Mouse (Mus musculus): ENCODE results near the gene Bsn. TPM values are rescaled to one million over a fixed set of nuclear protein-coding genes. Genes with fewer than 3 reads are reported as not detected.

Bsn gene
- polyA plus RNA-seq, 1 experiment = 0.24 TPM

GRCm38 (mm10) chr9:108083561-108083960 lies 106.6 kb downstream of the Bsn start:
- H3K4me1 ChIP-seq (ENCODE audit: control insufficient read depth, insufficient read depth, insufficient read length, low read length) = no peaks in the 10 kb centered on the region
- no peak overlapping the region for H3K27ac ChIP-seq (replicated peaks; ENCODE audit: low read depth, low read length)
- H3K4me3 ChIP-seq (ENCODE audit: insufficient read depth, low read depth, low read length) = no peak overlapping the region

- H3K27ac ChIP-seq (replicated peaks; ENCODE audit: low read depth, low read length) = no peak within 1 kb of the TSS
- peaks cover 5% of the 10 kb centered on the region; the same call in 1 of the 2 replicates for H3K4me1 ChIP-seq (ENCODE audit: control insufficient read depth, insufficient read depth, insufficient read length, low read length)
- no peak within 1 kb of the TSS for H3K4me3 ChIP-seq (ENCODE audit: insufficient read depth, low read depth, low read length)
These were observed 107.2 kb downstream of the Bsn start, which contains the start of gene Rnf123 for GRCm38 (mm10) chr9:108082988-108083431. Gene Rnf123 (minus strand): TSS chr9:108083346.

GRCm38 (mm10) chr9:108082549-108082948 lies 107.6 kb downstream of the Bsn start:
- Histone ChIP-seq H3K4me3 (ENCODE audit: insufficient read depth, low read depth, low read length) (no peak overlapping the region), H3K4me1 (ENCODE audit: control insufficient read depth, insufficient read depth, insufficient read length, low read length) (peaks cover 5% of the 10 kb centered on the region; the same call in 1 of the 2 replicates), H3K27ac (replicated peaks; ENCODE audit: low read depth, low read length) (no peak overlapping the region)

- Histone ChIP-seq H3K27ac (replicated peaks; ENCODE audit: low read depth, low read length) (no peak within 1 kb of the TSS), H3K4me1 (ENCODE audit: control insufficient read depth, insufficient read depth, insufficient read length, low read length) (peaks cover 5% of the 10 kb centered on the region; the same call in 1 of the 2 replicates), H3K4me3 (ENCODE audit: insufficient read depth, low read depth, low read length) (peak within 1 kb of the TSS; percentile 93)
These were observed 110.0 kb downstream of the Bsn start, which contains the start of gene Mst1 for GRCm38 (mm10) chr9:108080168-108080567. Gene Mst1 (plus strand): TSS chr9:108080436.

- H3K4me3 ChIP-seq (ENCODE audit: insufficient read depth, low read depth, low read length) = no peak overlapping the region
- no peak overlapping the region for H3K27ac ChIP-seq (replicated peaks; ENCODE audit: low read depth, low read length)
- peaks cover 3% of the 10 kb centered on the region; the same call in 1 of the 2 replicates for H3K4me1 ChIP-seq (ENCODE audit: control insufficient read depth, insufficient read depth, insufficient read length, low read length)
These were observed 116.8 kb downstream of the Bsn start for GRCm38 (mm10) chr9:108073141-108073930.

DNA sequence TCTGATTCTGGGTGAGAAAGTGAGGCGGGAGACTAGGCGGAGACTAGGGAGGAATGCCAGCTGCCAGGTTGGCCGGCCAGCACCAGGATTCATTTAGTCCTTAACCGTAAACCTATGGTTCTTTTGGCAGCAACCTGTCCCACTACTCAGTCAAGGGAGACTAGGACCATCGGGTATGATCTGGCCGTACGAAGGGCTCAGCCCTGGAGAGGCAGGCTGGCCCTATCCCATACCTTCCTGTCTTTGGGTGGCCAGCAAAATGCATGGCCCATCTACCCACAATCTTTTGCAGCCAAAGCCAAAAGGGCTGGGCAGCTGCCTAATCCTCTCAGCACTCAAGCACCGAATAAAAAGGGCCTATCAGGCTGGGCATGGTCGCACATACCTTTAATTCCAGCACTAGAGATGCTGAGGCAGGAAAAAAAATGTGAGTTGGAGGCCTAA lies 117.7 kb downstream of the Bsn start:
- Histone ChIP-seq H3K4me1 (ENCODE audit: control insufficient read depth, insufficient read depth, insufficient read length, low read length) (no peaks in the 10 kb centered on the region), H3K27ac (replicated peaks; ENCODE audit: low read depth, low read length) (no peak overlapping the region), H3K4me3 (ENCODE audit: insufficient read depth, low read depth, low read length) (no peak overlapping the region)

- Histone ChIP-seq H3K4me1 (ENCODE audit: control insufficient read depth, insufficient read depth, insufficient read length, low read length) (no peaks in the 10 kb centered on the region), H3K4me3 (ENCODE audit: insufficient read depth, low read depth, low read length) (no peak overlapping the region), H3K27ac (replicated peaks; ENCODE audit: low read depth, low read length) (no peak overlapping the region)
These were observed 118.4 kb downstream of the Bsn start for GRCm38 (mm10) chr9:108071801-108072200.

- Histone ChIP-seq H3K4me1 (ENCODE audit: control insufficient read depth, insufficient read depth, insufficient read length, low read length) (no peaks in the 10 kb centered on the region), H3K4me3 (ENCODE audit: insufficient read depth, low read depth, low read length) (no peak overlapping the region), H3K27ac (replicated peaks; ENCODE audit: low read depth, low read length) (no peak overlapping the region)
These were observed 120.7 kb downstream of the Bsn start for GRCm38 (mm10) chr9:108069529-108069928.

DNA sequence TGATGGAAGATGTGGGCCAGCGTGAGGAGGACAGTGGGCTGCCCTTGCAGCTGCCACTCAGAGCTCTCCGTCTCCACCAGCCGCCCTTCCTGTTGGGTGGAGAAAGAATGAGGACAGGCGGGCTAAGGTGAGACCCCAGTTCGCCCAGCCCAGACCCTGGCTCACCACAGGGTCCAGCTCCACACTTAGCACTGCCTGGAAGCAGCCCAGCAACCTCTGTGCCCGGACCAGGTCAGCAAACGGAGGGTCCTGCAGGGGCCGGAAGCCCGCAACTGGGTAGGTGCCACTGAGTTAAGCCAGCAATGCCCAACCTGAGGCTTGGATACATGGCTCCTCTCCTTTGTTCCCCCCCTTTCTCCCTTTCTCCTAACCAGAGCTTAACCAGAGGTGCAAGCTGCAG lies 121.2 kb downstream of the Bsn start:
- Histone ChIP-seq H3K27ac (replicated peaks; ENCODE audit: low read depth, low read length) (no peak overlapping the region), H3K4me1 (ENCODE audit: control insufficient read depth, insufficient read depth, insufficient read length, low read length) (no peaks in the 10 kb centered on the region), H3K4me3 (ENCODE audit: insufficient read depth, low read depth, low read length) (no peak overlapping the region)

DNA sequence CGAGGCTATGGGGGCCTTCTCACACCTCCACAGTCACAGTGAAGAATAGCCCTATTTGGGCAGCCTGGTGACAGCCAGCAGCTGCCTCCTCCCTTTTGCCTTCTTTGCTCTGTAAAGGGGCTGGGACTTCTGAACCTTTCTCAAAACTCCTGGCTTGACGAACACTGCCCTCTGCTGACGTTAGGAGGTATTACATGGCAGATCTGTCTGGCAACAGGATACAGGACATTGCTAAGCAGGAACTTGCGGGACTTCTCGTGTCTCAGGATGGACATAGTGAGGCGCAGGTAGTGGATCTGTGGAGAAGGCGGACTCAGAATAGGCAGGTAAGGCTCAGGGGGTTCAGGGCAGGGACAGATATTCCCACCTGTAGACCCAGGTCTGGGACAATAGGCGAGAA lies 122.3 kb downstream of the Bsn start:
- Histone ChIP-seq H3K4me1 (ENCODE audit: control insufficient read depth, insufficient read depth, insufficient read length, low read length) (no peaks in the 10 kb centered on the region), H3K27ac (replicated peaks; ENCODE audit: low read depth, low read length) (no peak overlapping the region)

DNA sequence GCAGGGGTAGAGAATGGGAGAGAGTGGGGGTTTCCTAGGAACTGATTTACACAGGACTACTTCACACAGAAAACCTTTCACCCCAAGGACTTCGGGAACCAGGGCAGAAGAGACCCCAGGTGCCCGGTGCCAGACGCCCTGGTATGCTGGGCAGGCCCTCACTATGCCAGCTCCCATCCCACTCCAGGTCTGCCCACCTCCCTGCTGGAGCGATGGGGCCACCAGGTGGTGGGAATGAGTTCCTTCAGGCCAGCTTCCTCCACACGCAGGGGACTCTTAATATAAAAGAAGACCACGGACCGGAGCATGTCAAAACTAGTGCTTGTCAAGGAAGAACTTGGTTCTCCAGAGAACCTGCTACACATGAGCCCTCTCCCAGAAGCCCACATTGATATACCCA lies 123.0 kb downstream of the Bsn start:
- Histone ChIP-seq H3K4me3 (ENCODE audit: insufficient read depth, low read depth, low read length) (no peak overlapping the region), H3K27ac (replicated peaks; ENCODE audit: low read depth, low read length) (no peak overlapping the region), H3K4me1 (ENCODE audit: control insufficient read depth, insufficient read depth, insufficient read length, low read length) (no peaks in the 10 kb centered on the region)

More for the DNA sequence above, 122.3 kb downstream of the Bsn start:
- no peak overlapping the region for H3K4me3 ChIP-seq (ENCODE audit: insufficient read depth, low read depth, low read length)

DNA sequence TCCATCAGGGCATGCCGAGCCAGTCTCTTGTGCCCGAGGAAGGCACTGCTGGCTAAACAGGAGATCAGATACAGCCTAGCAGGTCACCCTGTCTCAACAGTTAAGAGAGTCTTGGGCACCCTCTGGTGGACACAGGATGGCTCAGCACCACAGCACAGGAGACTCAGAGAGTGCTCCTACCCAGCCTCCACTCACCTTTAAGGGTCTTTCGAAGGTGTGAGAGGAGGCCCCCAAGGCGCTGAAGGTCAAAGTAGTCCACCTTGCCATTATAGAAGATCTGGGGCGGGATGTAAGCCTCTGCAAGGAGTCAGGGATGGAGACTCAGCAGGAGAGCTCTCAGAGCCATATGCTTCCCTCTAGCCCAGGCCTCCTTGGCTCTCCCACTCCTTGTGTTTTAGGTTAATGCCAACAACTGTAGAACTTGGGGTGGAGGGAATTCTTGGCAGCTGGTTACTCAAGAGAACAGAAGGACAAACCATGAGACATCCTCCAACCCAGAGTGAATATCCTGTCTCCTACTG lies 124.6 kb downstream of the Bsn start:
- H3K27ac ChIP-seq (replicated peaks; ENCODE audit: low read depth, low read length) = no peak overlapping the region
- no peaks in the 10 kb centered on the region for H3K4me1 ChIP-seq (ENCODE audit: control insufficient read depth, insufficient read depth, insufficient read length, low read length)
- H3K4me3 ChIP-seq (ENCODE audit: insufficient read depth, low read depth, low read length) = no peak overlapping the region

- H3K4me3 ChIP-seq (ENCODE audit: insufficient read depth, low read depth, low read length) = no peak overlapping the region
- no peaks in the 10 kb centered on the region for H3K4me1 ChIP-seq (ENCODE audit: control insufficient read depth, insufficient read depth, insufficient read length, low read length)
- no peak overlapping the region for H3K27ac ChIP-seq (replicated peaks; ENCODE audit: low read depth, low read length)
These were observed 126.8 kb downstream of the Bsn start for GRCm38 (mm10) chr9:108063361-108063760.

- Histone ChIP-seq H3K27ac (replicated peaks; ENCODE audit: low read depth, low read length) (no peak overlapping the region), H3K4me1 (ENCODE audit: control insufficient read depth, insufficient read depth, insufficient read length, low read length) (0 out of 2 replicates have a peak, but pooled peaks cover 4% of the 10 kb centered on the region), H3K4me3 (ENCODE audit: insufficient read depth, low read depth, low read length) (no peak overlapping the region)
These were observed 128.0 kb downstream of the Bsn start for GRCm38 (mm10) chr9:108062142-108062541.

DNA sequence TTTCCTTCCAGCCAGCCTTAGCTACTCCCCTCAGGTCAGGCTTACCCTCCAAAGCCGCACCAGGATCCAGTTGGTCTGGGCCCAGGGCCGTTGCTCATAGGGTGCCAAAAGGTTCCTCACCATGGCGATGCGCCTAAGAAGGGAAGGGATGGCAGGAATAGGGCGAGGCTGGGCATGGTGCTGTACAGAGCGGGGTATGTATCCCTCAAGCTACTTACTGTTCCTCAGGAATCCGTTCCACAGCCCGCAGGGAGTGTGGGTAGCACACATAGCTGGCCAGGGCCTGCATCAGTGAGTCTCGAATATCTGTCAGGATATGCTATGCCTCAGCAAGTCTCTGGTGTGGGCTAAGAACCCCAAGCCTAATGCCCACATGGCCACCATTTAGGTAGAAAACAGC lies 131.9 kb downstream of the Bsn start:
- no peak overlapping the region for H3K27ac ChIP-seq (replicated peaks; ENCODE audit: low read depth, low read length)
- peaks cover 10% of the 10 kb centered on the region for H3K4me1 ChIP-seq (ENCODE audit: control insufficient read depth, insufficient read depth, insufficient read length, low read length)
- no peak overlapping the region for H3K4me3 ChIP-seq (ENCODE audit: insufficient read depth, low read depth, low read length)

- Histone ChIP-seq H3K4me1 (ENCODE audit: control insufficient read depth, insufficient read depth, insufficient read length, low read length) (peaks cover 13% of the 10 kb centered on the region), H3K27ac (replicated peaks; ENCODE audit: low read depth, low read length) (peak overlapping the region; percentile 64), H3K4me3 (ENCODE audit: insufficient read depth, low read depth, low read length) (no peak overlapping the region)
These were observed 133.0 kb downstream of the Bsn start for GRCm38 (mm10) chr9:108057262-108057562.
